Mouse (Mus musculus) heart, embryonic 14.5 days (tissue): ENCODE measurements at regions not wholly inside any gene's neighbourhood (a gene's known extent, or its start where the extent isn't known, plus 50 kb on each side); places are given as distances from the start of the nearest gene placed in this dataset.

ENCODE experiments used
- ATAC-seq: fragments of 200-750 bp; cut with Nextera tagmentation; 2 replicates; pipeline ENCODE4 v1.8.0; 2017; ENCODE audit warnings: low read depth, moderate TSS enrichment; ENCODE audit not compliant: insufficient number of reproducible peaks, insufficient read depth, low FRiP score
- H3K27ac ChIP-seq, 2 experiments: fragments of 200-500 bp in 1 of 2; fragments of 300-500 bp in 1 of 2; sonication (generic) in 1 of 2; replicated peaks in 1 of 2; 2 replicates each; pipeline ENCODE4 v1.5.1; 2012 to 2014; ENCODE audit warnings: low read depth in 2 of 2, low read length in 2 of 2, control low read depth in 1 of 2, mild to moderate bottlenecking in 1 of 2, mixed read lengths in 1 of 2; ENCODE audit not compliant: control insufficient read depth in 1 of 2, insufficient read depth in 1 of 2
- H3K27me3 ChIP-seq: fragments of 300-500 bp; sonication (generic); 2 replicates; pipeline ENCODE4 v1.6.1; 2014; ENCODE audit warnings: mild to moderate bottlenecking, low read length, control low read depth; ENCODE audit not compliant: control insufficient read depth, insufficient read depth
- H3K36me3 ChIP-seq: fragments of 300-500 bp; sonication (generic); 2 replicates; pipeline ENCODE4 v1.6.1; 2014; ENCODE audit warnings: mild to moderate bottlenecking, control low read depth, low read length, mixed read lengths; ENCODE audit not compliant: control insufficient read depth, insufficient read depth
- H3K4me1 ChIP-seq, 2 experiments: fragments of 200-500 bp in 1 of 2; fragments of 300-500 bp in 1 of 2; sonication (generic) in 1 of 2; 2 replicates each; pipeline ENCODE4 v1.6.1; 2012 to 2014; ENCODE audit warnings: low read length in 2 of 2, control low read depth in 1 of 2, mixed read lengths in 1 of 2; ENCODE audit not compliant: control insufficient read depth in 2 of 2, insufficient read depth in 2 of 2
- H3K4me2 ChIP-seq: fragments of 300-500 bp; sonication (generic); 2 replicates; pipeline ENCODE4 v1.6.1; 2014; ENCODE audit warnings: mild to moderate bottlenecking, low read length
- H3K4me3 ChIP-seq, 2 experiments: fragments of 200-500 bp in 1 of 2; fragments of 300-500 bp in 1 of 2; sonication (generic) in 1 of 2; 2 replicates each; pipeline ENCODE4 v1.5.1; 2012 to 2014; ENCODE audit warnings: low read length in 2 of 2, mild to moderate bottlenecking in 2 of 2, control low read depth in 1 of 2, low read depth in 1 of 2, moderate library complexity in 1 of 2; ENCODE audit not compliant: control insufficient read depth in 1 of 2, insufficient read depth in 1 of 2
- H3K9ac ChIP-seq: fragments of 300-500 bp; sonication (generic); 2 replicates; pipeline ENCODE4 v1.6.1; 2014; ENCODE audit warnings: mild to moderate bottlenecking, low read length
- H3K9me3 ChIP-seq: fragments of 300-500 bp; sonication (generic); 2 replicates; pipeline ENCODE4 v1.6.1; 2016; ENCODE audit warnings: low read length, control low read depth; ENCODE audit not compliant: control insufficient read depth
- WGBS: fragments of 180-500 bp; shearing (Covaris S2); extraction: QIAGEN DNeasy Blood & Tissue Kit; methylation state at CpG from one replicate; pipeline ENCODE4 v1.1.7; 2014; 5-methylcytosine and 5-hydroxymethylcytosine counted together

DNA sequence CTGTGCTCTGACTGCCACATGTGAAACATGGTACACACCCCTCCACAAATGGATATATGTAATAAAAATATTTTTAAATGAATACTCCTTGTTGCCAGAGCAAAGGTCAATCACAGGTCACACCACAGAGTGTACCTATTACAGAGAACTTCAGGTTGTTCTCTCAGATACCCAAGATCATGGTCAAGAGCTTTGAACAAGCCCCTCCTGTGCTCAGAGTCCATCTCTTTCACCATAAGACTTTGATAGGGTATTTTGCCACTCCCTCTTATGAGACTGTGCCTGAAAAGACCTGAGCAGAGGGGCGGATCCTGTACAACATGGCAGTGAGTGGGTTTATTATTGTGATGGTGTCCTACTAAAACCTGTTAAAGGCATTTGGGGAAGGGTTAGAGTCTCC lies 249.3 kb downstream of the Rnf152 start:
- Histone ChIP-seq H3K9ac (no peak overlapping the region), H3K27me3 (no peaks in the 10 kb centered on the region), H3K27ac (no peak overlapping the region), H3K4me2 (no peak overlapping the region), H3K36me3 (no peaks in the 10 kb centered on the region), H3K9me3 (no peaks in the 10 kb centered on the region), H3K4me3 (no peak overlapping the region), H3K4me1 (no peaks in the 10 kb centered on the region)
- 76% methylated on average over 1 of the region's 1 CpGs for WGBS
- no peak for ATAC-seq

DNA sequence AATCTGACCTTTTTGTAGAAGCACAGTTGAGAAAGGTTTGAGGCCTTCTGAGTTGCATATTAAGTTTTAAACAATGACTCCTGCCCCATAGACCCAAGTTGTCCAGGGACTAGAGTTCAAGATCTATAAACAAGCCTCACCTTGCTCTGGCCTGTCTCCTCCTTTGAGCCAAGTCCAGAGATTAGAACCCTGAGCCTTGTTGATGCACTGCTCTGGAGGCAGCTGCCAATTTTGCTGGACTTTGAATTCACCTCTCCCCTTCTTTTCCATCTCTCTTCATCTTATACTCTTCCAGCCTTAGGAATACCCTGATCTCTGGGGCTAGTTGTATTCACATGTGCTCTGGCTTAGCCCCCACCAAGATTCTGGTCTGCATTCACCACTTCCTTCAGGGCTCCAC lies 251.3 kb downstream of the Rnf152 start:
- no peak overlapping the region for H3K4me2 ChIP-seq
- H3K27me3 ChIP-seq = no peaks in the 10 kb centered on the region
- no peaks in the 10 kb centered on the region for H3K9me3 ChIP-seq
- H3K4me1 ChIP-seq = no peaks in the 10 kb centered on the region
- no peaks in the 10 kb centered on the region for H3K36me3 ChIP-seq
- no peak for ATAC-seq
- no peak overlapping the region for H3K27ac ChIP-seq
- H3K4me3 ChIP-seq = no peak overlapping the region
- no peak overlapping the region for H3K9ac ChIP-seq

DNA sequence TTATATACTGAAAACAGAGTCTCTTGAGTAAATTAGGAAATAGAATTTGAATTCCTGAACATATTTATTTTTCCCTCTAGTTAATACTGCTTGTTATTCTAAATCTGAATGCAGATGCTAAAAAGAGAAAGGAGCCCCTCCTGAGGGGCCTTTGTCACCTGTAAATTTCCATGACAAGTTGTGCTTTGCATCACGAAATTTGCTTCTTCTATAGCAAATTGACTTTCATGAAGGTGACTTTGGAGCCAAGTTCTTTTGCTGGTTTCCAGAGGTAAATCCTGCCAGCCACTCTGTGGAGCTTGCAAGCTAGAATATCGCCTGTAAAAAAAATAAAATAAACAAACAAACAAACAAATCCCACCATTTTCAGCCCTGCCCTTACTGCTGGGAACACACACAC lies 261.4 kb downstream of the Rnf152 start:
- no peaks in the 10 kb centered on the region for H3K27me3 ChIP-seq
- ATAC-seq = no peak
- H3K9ac ChIP-seq = no peak overlapping the region
- H3K4me1 ChIP-seq = no peaks in the 10 kb centered on the region
- no peaks in the 10 kb centered on the region for H3K36me3 ChIP-seq
- WGBS = 49% methylated on average over 2 of the region's 2 CpGs
- H3K4me2 ChIP-seq = no peak overlapping the region
- no peak overlapping the region for H3K4me3 ChIP-seq
- no peak overlapping the region for H3K27ac ChIP-seq
- H3K9me3 ChIP-seq = no peaks in the 10 kb centered on the region

DNA sequence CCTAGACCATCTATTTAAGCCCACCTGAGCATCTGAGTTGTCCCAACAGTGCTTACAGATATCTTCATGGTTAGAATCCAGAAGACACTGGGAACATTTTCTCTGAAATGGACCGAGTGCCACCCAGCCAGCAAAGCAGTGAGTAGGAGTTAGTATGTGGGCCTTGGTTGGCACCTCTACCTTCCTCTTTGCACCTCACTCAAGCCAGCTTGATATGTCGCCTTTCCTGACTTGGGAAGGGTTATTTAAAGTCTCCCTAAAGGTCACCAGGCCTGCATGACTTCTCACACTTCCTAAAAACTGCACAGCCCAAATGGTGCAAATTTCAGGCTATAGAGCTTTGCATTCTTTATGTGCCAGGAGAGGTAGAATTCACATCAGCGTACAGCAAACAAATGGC lies 262.0 kb downstream of the Rnf152 start:
- Histone ChIP-seq H3K27ac (no peak overlapping the region), H3K4me3 (no peak overlapping the region), H3K4me2 (no peak overlapping the region), H3K36me3 (no peaks in the 10 kb centered on the region), H3K9me3 (no peaks in the 10 kb centered on the region), H3K27me3 (no peaks in the 10 kb centered on the region), H3K4me1 (no peaks in the 10 kb centered on the region), H3K9ac (no peak overlapping the region)
- WGBS = 80% methylated on average over 3 of the region's 3 CpGs
- ATAC-seq = no peak

DNA sequence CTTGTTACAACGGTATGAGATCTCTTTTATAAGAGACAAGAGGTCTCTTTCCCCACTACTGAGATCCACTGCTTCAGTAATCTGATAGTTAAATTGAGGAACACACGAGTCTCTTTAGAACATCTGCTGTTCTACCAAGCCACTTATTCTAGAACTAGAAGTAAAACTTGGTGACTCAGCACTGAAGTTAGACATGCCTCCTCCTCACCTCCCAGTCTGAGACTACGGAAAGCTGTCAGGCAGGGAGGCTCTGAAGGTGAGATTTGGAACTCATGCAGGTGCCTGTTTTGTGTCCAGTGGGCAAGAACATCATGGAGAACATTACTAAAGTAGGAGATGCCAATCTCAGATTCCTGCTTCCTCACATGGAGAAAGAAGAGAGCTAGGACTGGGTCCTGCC lies 262.6 kb downstream of the Rnf152 start:
- Histone ChIP-seq H3K36me3 (no peaks in the 10 kb centered on the region), H3K4me2 (no peak overlapping the region), H3K27me3 (no peaks in the 10 kb centered on the region), H3K9me3 (no peaks in the 10 kb centered on the region), H3K4me1 (no peaks in the 10 kb centered on the region), H3K4me3 (no peak overlapping the region), H3K9ac (no peak overlapping the region), H3K27ac (no peak overlapping the region)
- no peak for ATAC-seq
- 72% methylated on average over 3 of the region's 3 CpGs for WGBS

DNA sequence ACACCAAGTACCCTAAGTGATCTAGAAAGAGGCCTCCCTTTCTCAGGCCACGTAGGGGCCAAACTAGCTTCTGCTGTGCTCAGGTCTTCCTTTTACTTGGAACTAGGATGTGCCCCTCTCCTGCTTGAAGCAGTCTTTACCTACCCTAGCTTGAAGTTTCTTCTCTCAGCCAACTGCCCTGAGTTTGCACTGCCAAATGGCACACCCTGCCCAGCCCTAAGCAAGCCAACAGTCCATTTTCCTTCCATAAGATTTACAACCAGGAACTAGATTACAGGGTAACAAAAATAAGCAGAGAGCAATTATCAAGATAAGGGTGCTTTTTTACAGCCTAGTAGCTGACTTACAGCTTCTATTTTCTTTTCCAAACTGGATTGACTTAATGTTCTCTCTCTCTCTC lies 263.5 kb downstream of the Rnf152 start:
- ATAC-seq = no peak
- H3K9ac ChIP-seq = no peak overlapping the region
- WGBS = 65% methylated on average over 1 of the region's 1 CpGs

DNA sequence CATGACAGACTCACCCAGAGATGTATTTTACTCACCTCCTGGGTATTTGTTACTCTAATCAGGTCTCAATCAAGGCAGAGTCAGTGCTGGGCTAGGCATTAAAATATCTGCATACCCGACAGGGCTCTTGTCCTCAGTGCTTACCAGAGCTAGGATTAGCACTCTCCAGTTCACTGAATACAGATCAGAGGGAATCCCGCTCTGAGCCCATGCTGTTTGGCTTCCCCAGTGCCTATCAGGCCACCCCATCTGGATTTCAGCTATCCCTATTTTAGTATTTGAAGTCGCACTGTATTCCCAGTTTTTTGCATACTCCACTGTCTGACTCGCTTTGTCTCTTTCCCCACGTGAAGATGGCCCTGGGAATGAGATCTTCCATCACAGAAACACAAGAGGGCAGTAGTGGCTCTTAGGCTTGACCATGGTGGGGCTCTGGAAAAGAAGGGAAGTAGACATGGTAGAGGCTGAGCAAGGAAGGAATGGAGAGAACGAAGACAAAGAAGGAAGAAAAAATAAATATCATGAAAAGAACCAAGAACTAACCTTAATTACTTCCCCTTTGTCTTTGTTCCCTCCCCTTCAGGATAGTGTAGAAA lies 264.1 kb downstream of the Rnf152 start:
- Histone ChIP-seq H3K9ac (no peak overlapping the region), H3K4me3 (no peak overlapping the region), H3K4me2 (no peak overlapping the region), H3K27me3 (no peaks in the 10 kb centered on the region), H3K9me3 (no peaks in the 10 kb centered on the region), H3K36me3 (no peaks in the 10 kb centered on the region), H3K27ac (no peak overlapping the region), H3K4me1 (no peaks in the 10 kb centered on the region)
- no peak for ATAC-seq
- 20% methylated on average over 6 of the region's 6 CpGs for WGBS

More for the DNA sequence above, 263.5 kb downstream of the Rnf152 start:
- H3K36me3 ChIP-seq = no peaks in the 10 kb centered on the region
- no peak overlapping the region for H3K27ac ChIP-seq
- no peaks in the 10 kb centered on the region for H3K9me3 ChIP-seq
- no peak overlapping the region for H3K4me3 ChIP-seq
- H3K4me2 ChIP-seq = no peak overlapping the region
- no peaks in the 10 kb centered on the region for H3K4me1 ChIP-seq
- no peaks in the 10 kb centered on the region for H3K27me3 ChIP-seq

DNA sequence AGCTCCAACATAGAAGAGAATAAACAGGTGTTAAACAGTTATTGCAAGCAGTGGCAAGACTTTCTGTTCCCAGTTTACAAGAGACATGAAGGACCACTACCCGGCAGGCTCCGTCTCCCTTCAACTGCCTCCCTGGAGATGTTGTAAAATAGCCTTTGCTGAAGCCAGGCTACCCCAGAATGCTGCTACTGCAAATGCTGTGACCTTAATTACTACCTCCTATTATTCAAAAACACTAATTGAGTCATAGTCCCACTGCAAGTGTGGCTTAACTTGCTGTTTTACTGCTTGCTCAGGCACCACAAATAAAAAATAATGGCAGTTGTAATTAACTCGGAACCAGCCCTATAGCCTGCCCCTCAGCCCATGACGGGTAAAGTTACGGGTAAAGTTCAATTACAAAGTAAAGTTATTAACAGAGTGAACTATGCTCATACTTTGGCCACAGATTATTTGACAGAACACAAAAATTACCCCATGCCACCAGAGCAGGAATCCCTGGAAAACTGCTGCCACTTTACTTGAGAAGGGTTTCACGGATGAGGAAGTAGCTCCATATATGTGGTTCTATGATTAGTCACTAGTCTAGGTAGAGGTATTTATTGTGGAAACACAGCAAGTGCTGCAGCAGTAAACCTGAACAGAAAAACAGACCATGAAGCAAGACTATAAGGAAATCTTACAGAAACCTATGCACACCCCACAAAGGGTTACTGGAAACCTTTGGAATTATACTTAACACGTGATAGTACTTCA lies 267.6 kb downstream of the Rnf152 start:
- no peak overlapping the region for H3K9ac ChIP-seq
- no peak overlapping the region for H3K4me3 ChIP-seq
- H3K9me3 ChIP-seq = no peaks in the 10 kb centered on the region
- no peak overlapping the region for H3K27ac ChIP-seq
- H3K4me2 ChIP-seq = no peak overlapping the region
- H3K36me3 ChIP-seq = no peaks in the 10 kb centered on the region
- no peak for ATAC-seq
- H3K27me3 ChIP-seq = no peaks in the 10 kb centered on the region
- no peaks in the 10 kb centered on the region for H3K4me1 ChIP-seq
- WGBS = 76% methylated on average over 7 of the region's 7 CpGs
